Comparison of ENCODE assay signal across 28 mouse cellular contexts in the genomic region with DNA sequence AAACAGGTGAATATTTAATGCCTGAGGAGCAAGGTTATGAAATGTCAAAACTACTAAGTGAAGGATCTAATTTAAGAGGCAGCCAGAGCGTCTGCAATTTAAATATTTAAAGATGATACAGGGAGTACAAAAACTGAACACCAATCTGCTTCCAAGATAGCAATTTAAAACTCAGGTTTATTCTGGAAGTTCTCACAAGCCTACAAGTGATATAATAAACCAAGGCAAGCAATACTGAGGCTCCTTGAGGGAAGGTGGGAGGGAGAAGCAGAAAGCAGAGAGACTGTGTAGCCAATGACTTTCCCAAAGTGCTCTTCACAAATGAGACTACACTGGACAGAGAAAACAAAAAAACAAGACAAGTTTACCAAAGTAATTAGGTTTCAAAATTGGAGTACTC.
"Had no signal": no experiment of that assay in that cellular context is flagged by ENCODE, and none has a peak within 500 bp of the region (broad histone marks: within the 10 kb centered on the region; RNA-seq: fewer than 3 reads in every experiment).

No protein-coding gene starts in this region.

- ATAC-seq: forebrain, embryonic 13.5 days; forebrain, embryonic 14.5 days; forebrain, embryonic 15.5 days; forebrain, embryonic 16.5 days; forebrain, postnatal 0 days had no signal

- H3K27me3 ChIP-seq: embryonic facial prominence, embryonic 12.5 days; embryonic facial prominence, embryonic 13.5 days; embryonic facial prominence, embryonic 15.5 days; forebrain, embryonic 12.5 days; forebrain, embryonic 13.5 days; forebrain, embryonic 15.5 days had no signal

- H3K4me1 ChIP-seq: embryonic facial prominence, embryonic 10.5 days; embryonic facial prominence, embryonic 12.5 days; embryonic facial prominence, embryonic 13.5 days; embryonic facial prominence, embryonic 15.5 days; forebrain, embryonic 10.5 days; forebrain, embryonic 12.5 days; forebrain, embryonic 13.5 days had no signal

- DNase-seq: cerebellum, adult 8-10 months; cerebellum, adult 9-10 months; cerebellum, adult 9-11 months; cerebellum, postnatal 10 days; cerebellum, postnatal 14 days; cerebellum, postnatal 25 days; cerebellum, postnatal 36 days; embryo, embryonic 11 days; forebrain, postnatal 0 days; gastrocnemius, adult 2 months; gastrocnemius, postnatal 10 days; gastrocnemius, postnatal 14 days; gastrocnemius, postnatal 25 days; gastrocnemius, postnatal 36 days; heart, adult 11 months; heart, adult 18-20 months; heart, adult 2 months had no signal

- H3K27ac ChIP-seq: embryonic facial prominence, embryonic 10.5 days; embryonic facial prominence, embryonic 12.5 days; embryonic facial prominence, embryonic 13.5 days; embryonic facial prominence, embryonic 15.5 days; forebrain, embryonic 10.5 days; forebrain, embryonic 12.5 days; forebrain, embryonic 13.5 days; forebrain, embryonic 15.5 days; gastrocnemius, adult 2 months; heart, adult 2 months had no signal

- H3K4me3 ChIP-seq: embryonic facial prominence, embryonic 10.5 days; embryonic facial prominence, embryonic 12.5 days; embryonic facial prominence, embryonic 13.5 days; embryonic facial prominence, embryonic 15.5 days; erythroblast, embryonic 14.5 days; forebrain, embryonic 10.5 days; forebrain, embryonic 12.5 days; forebrain, embryonic 13.5 days; forebrain, embryonic 15.5 days; gastrocnemius, adult 2 months; heart, adult 2 months had no signal

- H3K36me3 ChIP-seq: embryonic facial prominence, embryonic 10.5 days; embryonic facial prominence, embryonic 12.5 days; embryonic facial prominence, embryonic 13.5 days; embryonic facial prominence, embryonic 15.5 days; forebrain, embryonic 12.5 days; forebrain, embryonic 15.5 days had no signal

- H3K9me3 ChIP-seq: embryonic facial prominence, embryonic 10.5 days; embryonic facial prominence, embryonic 12.5 days; embryonic facial prominence, embryonic 13.5 days; embryonic facial prominence, embryonic 15.5 days; forebrain, embryonic 10.5 days; forebrain, embryonic 12.5 days; forebrain, embryonic 13.5 days; forebrain, embryonic 15.5 days had no signal
